Mouse (Mus musculus) adrenal gland, postnatal 36 days (tissue): ENCODE measurements around the gene Icam4. TPM values are rescaled to one million over a fixed set of nuclear protein-coding genes. Genes with fewer than 3 reads are reported as not detected.

Experiments used
- DNase-seq, 2 experiments: peaks; one replicate each; pipeline ENCODE4 v3.0.0; 2021; ENCODE audit warnings: mixed read lengths in 1 of 2
- total RNA-seq, 2 experiments: library from RNA; stranded (reverse); gene quantifications; 2 replicates each; pipeline ENCODE4 v1.2.3; 2021

Icam4 gene
- total RNA-seq, 2 experiments from 2014 or later, result 1.9 to 2.8 TPM

DNA sequence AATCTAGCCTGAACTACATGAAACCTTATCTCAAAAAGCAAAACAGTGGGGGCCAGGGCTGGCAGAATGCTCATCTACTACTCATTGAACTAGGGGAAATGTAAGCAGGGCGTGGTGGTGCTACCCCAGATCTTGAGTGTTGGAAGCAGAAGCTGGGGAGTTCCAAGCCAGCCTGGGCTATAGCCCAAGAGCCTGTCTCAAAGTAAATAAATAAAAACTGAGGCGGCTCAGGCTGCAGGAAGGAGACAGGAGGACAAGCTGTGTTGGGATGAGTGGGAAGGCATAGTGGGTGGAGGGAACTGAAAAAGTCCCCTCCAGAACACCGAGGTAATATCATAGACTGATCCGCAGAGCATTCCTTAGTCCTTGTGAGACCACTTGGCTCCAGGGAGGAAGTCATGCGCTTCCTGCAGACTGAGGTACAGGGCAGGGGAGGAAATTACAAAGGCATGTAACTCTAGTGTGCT is 17.3 kb upstream of the Icam4 start:
- peak in 1 of 2 experiments; percentile 35 for DNase-seq

DNA sequence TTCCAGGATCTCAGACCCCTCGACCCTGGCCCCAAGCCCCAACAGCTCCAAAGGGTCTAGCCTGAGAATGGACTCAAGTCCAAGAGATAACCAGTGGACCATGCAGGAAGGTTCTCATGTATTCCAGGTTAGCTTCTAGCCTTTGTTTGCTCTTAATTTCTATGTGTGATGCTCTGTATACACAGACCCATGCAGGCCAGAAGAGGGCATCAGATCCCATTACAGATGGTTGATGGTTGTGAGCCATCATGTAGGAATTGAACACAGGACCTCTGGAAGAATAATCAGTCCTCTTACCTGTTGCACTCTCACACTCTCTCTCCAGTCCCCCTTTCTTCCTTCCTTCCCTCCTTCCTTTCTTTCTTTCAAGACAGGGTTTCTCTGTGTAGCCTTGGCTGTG is 16.8 kb upstream of the Icam4 start:
- no peak for DNase-seq

DNA sequence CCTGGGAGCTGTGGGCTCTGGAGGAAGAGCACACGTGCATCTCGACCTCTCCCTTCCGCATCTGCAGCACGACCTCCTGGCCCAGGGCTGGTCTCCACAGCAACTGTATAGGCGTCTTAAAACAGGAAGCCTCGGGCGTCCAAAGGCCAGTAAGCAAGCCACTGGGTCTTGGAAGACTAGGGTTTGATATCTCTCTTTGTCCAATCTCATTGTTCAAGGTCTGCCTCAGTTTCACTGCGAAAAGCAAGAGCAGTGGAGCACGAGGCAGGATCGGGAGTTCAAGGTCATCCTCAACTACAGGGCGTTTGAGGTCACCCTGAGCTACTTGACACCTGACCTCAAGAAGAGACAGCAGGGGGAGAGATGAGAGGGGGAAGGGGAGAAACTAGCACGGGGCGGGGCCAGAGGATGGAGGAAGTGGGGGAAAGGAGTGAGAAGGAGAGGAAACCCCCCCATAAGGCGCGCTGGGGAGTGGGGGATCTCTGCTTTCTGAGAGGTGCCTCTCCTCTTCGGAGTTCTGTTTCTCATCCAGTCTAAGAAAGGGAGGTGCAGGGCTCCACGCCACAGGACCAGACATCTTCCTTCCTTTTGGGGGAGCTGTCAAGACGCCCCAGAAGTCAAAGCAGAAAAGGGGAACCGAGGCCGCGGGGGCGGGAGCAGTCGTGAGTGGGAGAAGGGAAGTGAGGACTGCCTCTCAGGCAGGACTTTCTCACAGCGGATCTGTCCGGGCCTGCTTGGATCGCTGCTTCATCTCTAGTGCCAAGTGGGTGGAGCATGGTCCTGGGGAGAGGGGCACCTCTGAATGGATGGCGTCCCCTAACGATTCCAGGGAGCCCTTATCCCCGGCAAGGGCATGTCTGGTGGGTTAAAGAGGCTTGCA is 14.2 kb upstream of the Icam4 start:
- DNase-seq, result peak; percentile 62 to 74

DNA sequence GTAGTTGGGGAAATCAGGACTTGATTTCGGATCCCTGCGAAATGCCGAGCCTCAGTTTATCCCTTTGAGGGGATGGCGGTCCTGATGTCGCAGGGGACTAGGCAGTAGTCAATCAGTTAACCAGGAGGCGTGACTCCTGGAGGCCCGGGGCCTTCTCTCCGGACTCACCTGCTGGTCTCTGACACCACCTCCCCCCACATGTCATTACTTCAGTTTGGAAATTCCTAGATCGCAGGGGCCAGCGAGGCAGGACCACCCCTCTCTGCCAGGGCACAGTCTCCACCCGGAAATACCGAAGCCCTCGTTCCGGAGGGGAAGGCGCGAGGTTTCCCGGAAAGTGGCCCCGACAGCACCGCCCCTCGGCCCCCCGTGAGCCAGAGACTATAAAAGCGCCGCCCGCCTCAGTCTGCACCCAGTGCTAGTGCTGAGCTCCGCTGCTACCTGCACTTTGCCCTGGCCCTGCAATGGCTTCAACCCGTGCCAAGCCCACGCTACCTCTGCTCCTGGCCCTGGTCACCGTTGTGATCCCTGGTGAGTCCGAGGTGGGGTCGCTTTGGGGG is 13.5 kb upstream of the Icam4 start, which contains the start of gene Icam1:
Gene Icam1, plus strand, starts transcription at position 415 of the 560 bp plus-strand sequence.
- peak; percentile 73 to 80 for DNase-seq

DNA sequence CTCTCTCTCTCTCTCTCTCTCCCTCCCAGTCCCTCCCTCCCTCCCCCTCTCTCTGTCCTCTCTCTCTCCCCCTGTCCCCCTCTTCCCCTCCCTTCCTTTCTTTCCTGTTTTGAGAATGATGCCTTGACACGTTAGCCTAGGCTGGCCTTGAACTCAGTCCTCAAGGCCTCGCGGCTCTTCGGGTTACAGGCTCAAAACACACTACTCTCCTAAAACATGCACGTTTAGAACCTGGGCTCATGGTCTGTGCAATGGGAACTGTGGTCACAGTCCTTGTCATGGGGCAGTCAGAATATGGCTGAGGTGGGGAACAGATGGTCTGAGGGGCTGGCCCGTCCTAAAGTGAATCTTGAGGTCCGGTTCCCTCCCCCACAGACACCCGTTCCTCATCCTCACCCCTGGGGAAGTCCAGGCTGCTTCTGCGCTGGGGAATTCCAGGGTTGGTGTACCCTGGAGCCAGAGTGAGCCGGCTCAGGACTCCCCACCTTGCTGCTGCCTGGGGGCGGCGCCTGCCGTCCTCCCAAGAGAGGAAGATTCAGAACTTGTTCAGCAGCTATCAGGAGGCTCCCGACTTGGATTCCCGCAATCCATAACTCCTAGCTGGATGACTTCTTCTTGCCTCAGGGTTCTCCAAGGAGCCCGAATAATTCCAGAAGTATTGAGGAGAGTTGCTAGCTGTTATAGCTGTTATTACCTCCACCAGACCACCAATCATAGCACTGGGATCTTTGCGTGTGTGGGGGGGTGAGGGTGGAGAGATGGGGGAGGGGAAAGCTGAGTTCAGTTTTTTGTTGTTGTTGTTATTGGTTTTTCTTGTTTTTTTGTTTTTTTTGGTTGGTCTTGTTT is 12.6 kb upstream of the Icam4 start:
- DNase-seq, result peak in 1 of 2 experiments; percentile 37

DNA sequence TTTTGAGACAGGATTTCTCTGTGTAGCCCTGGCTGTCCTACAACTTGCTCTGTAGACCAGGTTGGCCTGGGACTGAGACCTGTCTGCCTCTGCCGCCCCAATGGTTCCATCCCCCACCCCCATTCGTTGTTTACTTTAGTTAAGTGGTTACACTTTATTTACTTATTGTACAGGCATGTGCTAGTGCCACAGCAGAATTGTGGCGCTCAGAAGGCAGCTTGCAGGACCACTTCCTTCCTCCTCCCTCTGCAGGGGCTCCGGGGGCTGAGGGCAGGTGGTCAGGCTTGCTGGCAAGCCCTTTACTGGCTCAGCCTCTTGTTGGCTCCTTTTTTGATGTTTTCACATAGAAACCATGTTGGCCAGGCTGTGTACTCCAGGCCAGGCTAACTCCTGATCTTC is 12.0 kb upstream of the Icam4 start:
- DNase-seq, result no peak

DNA sequence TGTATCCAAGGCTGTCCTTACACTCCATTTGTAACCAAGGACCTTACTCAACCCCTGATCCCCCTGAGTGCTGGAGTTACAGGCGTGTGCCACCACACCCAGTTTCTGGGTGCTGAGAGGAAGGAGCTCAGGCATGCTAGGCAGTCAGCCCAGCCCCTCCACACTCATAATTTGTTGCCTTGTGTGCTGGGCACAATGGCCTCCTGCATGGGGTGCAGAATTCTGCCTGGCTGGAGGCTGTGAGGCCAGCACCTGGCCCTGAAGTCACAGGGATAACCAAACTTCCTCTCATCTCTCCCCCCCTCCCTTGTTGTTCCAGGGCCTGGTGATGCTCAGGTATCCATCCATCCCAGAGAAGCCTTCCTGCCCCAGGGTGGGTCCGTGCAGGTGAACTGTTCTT is 10.6 kb upstream of the Icam4 start:
- DNase-seq, result no peak

DNA sequence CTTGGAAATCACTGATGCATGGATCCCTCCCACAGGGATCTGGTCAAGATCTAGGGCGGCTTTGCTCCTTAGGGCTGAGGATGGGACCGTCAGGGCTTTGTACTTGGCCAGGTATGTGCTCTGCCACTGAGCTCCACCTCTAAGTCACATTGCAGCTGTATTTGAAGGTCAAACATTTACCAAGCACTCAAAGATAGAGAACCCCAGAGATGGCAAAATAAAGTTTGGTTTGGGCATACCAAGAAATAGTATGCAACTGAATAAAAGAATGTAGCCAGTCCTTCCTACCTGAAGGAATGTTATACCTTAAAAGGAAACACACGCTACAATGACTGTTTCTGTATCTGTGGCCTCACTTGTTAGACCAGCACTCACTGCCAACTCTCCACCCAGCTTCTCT is 7.8 kb upstream of the Icam4 start:
- no peak for DNase-seq

DNA sequence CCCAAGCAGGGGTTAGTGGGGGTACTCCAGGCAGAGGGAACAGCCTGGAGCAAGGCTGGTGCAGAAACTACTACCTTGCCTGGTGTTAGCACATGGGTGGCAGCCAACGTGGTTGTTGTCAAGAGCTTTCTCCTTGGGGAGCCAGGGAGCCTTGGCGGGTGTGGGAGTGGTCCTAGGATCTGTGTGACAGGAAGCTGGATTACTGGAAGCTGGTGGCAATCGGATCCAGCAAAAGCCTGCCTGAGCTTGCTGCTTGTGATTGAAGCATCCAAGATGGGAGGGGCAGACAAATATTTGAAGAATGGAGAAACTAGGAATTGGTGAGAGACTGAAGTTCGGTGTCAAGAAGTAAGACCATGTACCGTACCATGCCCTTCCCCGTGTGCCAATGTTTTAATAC is 6.9 kb upstream of the Icam4 start:
- no peak for DNase-seq

DNA sequence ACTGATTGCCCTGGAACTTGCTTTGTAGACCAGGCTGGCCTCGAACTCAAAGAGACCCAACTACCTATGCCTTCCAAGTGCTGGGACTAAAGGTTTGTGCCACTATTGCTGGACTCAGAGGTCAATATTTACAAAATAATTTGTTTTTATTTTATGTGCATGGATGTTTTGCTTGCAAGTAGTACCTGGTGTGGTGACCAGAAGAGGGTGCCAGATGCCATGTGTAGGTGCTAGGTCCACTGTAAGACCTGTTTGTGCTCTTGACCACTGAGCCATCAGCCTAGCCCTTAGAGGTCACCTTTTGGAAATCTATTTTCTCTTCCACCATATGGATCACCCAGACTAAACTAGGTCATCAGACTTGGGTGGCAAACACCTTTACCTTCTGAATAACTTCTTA is 6.4 kb upstream of the Icam4 start:
- no peak for DNase-seq

DNA sequence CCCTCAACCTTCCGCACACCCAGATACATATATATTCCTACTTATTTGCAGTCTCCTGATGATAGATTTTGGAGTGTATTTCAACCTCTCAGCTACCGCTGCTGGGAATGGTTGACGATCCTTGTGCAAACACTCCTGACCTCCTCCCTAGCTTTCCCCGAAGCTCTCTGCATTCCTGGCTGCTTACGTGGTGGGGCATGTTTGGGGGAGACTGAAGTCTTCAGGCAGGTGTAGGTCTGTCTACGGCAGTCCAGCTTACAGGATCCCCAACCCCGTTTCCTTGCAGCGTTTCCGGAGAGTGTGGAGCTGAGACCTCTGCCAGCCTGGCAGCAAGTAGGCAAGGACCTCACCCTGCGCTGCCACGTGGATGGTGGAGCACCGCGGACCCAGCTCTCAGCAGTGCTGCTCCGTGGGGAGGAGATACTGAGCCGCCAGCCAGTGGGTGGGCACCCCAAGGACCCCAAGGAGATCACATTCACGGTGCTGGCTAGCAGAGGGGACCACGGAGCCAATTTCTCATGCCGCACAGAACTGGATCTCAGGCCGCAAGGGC is 3.8 kb upstream of the Icam4 start:
- DNase-seq, result no peak

DNA sequence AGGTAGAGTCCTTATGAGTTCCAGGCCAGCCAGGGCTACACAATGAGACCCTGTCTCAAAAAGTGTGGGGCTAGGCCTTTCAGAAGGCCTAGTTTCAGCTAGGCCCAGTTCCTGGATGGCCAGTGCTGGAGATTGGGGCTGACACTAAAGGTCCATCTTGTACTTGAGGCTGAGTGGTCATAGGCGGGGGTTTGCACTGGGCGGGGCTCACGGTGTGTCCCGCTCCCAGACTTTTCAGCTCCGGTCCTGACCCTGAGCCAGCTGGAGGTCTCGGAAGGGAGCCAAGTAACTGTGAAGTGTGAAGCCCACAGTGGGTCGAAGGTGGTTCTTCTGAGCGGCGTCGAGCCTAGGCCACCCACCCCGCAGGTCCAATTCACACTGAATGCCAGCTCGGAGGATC is 2.3 kb upstream of the Icam4 start:
- no peak for DNase-seq

DNA sequence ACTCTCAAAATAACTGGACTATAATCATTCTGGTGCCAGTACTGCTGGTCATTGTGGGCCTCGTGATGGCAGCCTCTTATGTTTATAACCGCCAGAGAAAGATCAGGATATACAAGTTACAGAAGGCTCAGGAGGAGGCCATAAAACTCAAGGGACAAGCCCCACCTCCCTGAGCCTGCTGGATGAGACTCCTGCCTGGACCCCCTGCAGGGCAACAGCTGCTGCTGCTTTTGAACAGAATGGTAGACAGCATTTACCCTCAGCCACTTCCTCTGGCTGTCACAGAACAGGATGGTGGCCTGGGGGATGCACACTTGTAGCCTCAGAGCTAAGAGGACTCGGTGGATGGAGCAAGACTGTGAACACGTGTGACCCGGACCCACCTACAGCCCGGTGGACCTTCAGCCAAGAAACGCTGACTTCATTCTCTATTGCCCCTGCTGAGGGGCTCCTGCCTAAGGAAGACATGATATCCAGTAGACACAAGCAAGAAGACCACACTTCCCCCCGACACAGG is 1.3 kb upstream of the Icam4 start:
- DNase-seq, result no peak

DNA sequence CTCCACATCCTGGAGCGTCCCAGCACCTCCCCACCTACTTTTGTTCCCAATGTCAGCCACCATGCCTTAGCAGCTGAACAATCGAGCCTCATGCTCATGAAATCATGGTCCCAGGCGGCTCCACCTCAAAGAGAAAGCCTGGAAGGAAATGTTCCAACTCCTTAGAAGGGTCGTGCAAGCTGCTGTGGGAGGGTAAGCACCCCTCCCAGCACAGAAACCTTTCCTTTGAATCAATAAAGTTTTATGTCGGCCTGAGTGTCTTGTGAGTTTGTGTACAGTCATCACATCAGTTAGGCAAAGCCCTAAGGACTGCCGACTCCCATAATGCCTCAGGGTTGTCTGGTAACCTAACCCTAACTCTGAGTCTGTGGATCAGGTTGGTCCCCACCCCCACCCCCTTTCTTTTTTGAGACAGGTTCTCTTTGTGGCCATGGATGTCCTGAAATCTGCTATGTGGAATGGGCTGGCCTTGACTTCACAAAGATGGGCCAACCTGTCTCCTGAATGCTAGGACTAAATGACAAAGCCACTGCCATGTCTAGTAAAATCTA is 538 bp upstream of the Icam4 start:
- DNase-seq, result no peak

DNA sequence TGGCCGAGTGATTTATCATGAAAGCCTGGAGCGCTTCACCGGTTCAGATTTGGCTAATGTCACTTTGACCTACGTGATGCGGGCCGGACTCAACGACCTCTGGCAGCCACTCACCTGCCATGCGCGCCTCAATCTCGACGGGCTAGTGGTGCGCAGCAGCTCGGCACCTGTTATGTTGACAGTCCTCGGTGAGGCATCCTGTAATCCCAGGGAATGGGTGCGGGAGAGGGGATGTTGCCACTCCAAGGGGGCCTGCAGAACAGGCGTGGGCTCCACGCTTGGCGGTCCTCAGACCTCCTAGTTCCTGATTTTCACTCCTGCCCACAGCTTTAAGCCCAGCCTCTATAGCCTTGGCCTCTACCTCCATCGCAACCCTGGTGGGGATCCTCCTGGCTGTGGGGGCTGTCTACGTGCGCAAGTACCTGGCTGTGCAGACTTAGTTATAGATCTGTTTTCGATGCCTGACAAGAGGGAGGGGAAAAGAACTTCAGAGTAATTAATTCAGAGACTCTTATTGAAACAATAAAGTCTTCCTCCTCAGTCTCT is 955 bp downstream of the Icam4 start:
- no peak for DNase-seq

DNA sequence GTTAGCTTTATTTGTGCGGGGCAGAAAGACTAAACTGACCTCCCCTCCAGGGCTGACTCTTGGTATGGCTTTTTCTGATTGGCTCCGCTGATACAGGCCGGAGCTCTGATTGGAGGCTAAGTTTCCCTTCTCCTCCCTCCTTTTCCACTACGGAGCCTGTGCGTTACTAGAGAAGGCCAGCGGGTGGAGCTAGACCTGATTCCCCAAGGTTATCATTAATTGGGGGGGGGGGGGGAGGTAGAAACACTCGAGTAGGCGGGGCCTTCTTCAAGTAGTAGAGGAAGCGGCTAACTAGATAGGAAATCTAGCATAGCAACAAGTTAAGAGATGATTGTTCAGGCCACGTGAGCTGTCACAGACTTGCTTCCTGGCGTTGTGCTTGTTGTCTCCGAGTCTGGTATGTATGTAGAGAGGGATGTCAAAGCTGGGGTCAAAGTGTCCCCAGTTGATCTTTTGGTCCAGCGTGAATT is 1.6 kb downstream of the Icam4 start:
- DNase-seq, result peak; percentile 83 to 89

DNA sequence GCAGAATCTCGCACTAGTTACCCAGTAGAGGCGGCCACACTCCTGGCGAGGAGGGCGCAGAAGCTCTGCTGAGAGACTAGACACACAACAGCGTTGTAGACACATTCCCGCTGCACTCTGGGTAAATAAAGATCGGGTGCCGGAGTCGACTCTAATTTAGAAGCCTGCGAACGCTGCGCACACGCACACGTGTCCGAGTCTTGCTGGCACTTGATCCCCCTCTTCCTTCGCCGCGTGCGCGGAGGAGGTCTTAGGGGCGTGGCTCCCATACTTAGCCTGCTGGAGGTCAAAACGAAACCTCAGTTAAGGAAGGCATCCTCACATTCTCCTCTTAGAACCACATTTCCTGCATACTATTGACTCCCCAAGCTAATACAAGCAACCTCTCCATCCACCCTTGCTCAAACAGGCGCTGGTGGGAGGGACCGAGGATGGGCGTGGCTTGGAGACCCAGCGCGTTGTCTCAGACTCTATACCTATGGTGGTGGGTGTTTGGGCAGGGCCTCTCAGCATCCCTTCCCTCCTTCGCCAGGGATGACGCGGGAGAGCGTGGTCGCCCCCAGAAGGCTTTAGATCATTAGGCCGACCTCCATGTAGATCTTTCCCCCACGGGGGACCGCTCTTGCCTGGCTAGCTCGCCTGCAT is 2.2 kb downstream of the Icam4 start:
- DNase-seq, result peak; percentile 71 to 73

DNA sequence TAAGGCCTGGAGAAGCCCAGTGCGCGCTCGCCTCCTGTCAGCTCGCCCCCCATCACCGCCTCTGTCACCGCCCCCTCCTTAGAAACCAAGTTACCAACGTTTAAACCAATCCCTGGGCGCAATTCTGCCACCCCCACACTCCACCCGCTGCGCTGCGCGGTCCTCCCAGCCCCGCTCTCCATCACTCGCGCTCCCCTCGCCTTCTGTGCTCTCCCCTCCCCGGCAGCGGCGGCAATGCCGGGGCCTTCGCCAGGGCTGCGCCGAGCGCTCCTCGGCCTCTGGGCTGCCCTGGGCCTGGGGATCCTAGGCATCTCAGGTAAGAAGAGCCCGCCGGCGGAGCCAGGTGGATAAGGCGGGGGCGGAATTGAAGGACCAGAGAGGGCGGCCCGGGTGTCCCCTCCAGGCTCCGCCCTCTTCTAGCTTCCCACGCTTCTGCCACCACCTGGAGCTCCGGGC is 2.8 kb downstream of the Icam4 start, which contains the start of gene Icam5:
Gene Icam5, plus strand, starts transcription at position 178 of the 456 bp plus-strand sequence.
- peak in 1 of 2 experiments; percentile 38 for DNase-seq

DNA sequence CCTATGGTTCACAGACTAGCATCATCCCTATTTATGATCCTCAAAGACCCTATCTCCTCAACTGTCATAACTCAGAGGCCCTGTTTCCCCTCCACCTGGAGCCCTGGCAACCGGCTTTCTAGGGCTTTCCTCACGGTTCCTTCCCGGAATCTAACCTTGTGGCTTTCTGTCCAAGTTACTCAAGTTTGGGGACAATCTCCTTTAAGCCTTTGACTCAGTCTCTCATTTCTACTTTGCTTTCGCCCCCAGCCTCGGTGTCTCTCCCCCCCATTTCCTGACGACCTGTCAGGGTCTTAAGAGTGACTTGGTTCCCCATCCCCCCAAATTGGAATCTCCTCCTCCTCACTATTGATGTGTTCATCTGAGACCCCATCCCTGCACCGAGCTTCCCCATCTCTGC is 3.3 kb downstream of the Icam4 start:
- DNase-seq, result no peak

DNA sequence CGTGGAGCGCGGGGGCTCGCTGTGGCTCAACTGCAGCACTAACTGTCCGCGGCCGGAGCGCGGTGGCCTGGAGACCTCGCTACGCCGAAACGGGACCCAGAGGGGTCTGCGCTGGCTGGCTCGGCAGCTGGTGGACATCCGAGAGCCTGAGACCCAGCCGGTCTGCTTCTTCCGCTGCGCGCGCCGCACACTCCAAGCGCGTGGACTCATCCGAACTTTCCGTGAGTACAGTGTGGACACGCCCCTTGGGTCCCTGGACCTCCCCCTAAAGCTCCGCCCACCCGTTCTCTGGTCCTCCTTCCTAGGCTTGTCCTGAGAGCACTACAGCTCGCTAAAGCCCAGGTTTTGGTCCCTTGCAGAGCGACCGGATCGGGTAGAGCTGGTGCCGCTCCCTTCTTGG is 4.0 kb downstream of the Icam4 start:
- DNase-seq, result peak; percentile 92 to 94
